Mouse (Mus musculus): ENCODE results near the gene Fscn3. TPM values are rescaled to one million over a fixed set of nuclear protein-coding genes. Genes with fewer than 3 reads are reported as not detected.
A peak's percentile ranks its signal among the peaks of the same experiment; 100 is the strongest.

The Fscn3 gene
- total RNA-seq, 2 experiments from 2014 or later: not detected

DNA sequence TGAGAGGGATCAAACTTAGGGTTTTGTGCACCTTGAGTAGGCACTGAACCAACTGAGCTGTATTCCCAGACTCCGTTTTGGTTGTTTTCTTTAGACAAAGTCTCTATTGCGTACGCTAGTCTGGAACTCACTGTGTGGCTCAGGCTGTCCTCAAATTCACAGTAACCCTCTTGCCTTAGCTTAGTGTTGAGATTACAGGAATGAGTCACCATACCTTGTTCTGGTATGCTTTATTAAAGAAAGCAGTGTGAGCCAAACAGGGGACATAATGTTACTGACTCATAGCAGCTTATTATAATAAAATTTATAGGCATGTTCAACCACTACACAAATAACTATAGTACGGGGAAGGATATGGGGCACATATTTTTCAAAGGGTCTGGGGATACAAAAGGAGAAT, 46.6 kb downstream of the Fscn3 start:
- Histone ChIP-seq H3K4me3 (no peak overlapping the region), H3K27ac (no peak overlapping the region)
- intact Hi-C loops (cut with DNase I): no loop called here
- no peak for TF ChIP-seq CTCF (IDR thresholded peaks at IDR 0.05)
- DNase-seq (ENCODE audit: extremely low spot score in 1 of 2, low spot score in 2 of 2): no peak

DNA sequence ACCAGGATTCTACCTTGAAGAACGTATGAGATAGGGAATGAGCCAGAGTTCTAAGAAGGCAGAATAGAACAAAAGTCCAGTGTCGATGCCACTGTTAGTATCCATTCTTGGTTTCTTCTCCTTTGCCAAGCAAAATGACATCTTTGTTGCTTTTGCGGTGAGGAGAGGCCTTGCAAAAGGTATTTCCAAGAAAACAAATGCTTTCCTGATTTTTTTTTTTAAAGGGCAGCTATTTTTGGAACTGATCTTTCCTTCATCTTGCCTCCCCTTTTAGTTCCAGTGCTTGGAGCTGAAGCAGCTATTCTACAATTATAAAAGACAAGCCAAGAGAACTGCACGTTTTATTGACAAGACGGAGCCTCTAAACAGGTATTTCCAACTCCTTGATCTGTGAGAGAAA, 47.2 kb downstream of the Fscn3 start, which contains the start of gene Snd1:
TSS of gene Snd1 (plus strand) at position 301 of the 400 bp plus-strand sequence.
- Histone ChIP-seq H3K27ac (no peak within 1 kb of the TSS), H3K4me3 (no peak within 1 kb of the TSS)
- no peak for TF ChIP-seq CTCF (IDR thresholded peaks at IDR 0.05)
- intact Hi-C loops (cut with DNase I): loop anchor here (5.0 kb wide), 1 partner anchor 213 kb away; no protein-coding TSS in a partner anchor
- DNase-seq (ENCODE audit: extremely low spot score in 1 of 2, low spot score in 2 of 2): no peak

DNA sequence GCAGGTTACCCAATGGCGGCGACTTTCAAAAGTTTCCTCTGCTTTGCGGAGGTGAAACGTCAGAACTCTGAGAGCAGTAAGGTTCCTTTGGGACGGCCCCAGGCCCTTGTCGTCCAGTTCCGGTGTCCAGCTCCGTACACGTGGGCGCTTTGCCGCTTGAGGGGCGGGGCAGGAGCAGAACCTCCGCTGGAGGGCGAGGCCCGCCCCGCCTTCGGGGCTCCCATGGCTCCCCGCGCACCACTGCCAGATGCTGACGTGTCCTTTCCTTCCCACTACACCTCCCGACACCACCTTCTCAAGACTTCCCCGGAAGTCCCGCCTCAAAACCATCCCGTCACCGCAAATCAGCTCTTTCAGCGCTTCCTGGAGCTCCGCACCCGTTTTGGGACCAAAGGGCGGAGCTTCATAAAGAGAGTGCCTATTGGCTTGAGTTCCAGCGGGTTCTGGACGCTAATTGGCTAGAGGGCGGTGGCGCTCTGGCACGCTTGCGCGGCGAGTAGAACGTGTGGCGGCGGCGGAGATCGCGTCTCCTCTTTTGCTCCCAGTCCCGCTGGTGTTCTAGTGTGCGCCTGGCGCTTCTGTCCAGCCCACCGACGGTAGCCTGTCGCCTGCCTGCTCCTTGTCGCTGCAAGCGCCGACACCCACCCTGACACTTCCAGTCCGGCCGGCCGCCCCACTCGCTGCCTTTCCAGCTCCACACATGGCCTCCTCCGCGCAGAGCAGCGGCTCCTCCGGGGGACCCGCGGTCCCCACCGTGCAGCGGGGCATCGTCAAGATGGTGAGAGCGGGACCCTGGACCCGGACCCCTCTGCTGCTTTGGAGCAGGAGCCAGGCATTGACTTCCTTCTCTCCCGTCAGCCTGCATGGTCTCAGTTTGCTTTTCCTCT, 52.5 kb downstream of the Fscn3 start:
- intact Hi-C loops (cut with DNase I): loop anchor here (1.0 to 5.0 kb wide), 2 partner anchors 56 to 218 kb away; no protein-coding TSS in a partner anchor
- DNase-seq (ENCODE audit: extremely low spot score in 1 of 2, low spot score in 2 of 2): peak; percentile 95 to 98
- Histone ChIP-seq H3K27ac (peak overlapping the region; percentile 86), H3K4me3 (peak overlapping the region; percentile 98)
- TF ChIP-seq CTCF (IDR thresholded peaks at IDR 0.05): no peak

DNA sequence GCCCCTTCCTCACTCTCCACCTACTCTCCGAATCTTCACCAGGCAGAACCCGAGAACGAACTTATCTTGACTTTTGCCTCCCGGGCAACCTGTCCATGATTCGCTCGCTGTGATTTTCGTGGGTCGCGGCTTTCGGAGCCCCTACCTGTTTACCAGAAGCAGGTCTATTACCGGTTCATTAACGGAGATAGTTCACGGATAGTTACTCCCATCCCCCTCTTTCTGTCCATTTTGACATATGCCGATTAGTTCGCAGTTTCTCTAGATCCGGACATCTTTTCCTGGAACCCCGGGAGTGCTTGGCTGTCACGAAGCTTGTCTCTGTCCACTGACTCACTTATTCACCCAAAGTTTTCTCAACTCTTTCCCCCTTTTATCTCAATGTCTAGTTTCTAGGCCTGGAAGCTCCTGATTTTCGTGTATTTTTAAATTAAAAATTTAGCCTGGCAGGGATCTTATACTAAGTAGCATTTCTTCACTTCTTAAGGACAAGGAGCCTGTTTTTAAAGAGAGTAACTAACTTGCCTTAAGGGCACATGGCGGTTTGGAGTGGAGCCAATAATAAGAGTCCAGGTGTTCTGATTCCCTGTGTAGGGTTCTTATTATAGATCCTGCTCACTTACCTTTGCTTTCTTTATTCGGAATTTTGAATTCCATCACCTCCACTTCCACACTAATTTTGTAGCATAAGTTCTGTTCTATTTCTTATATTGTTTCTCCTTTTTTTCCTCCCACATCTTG, 53.3 kb downstream of the Fscn3 start:
- intact Hi-C loops (cut with DNase I): no loop called here
- no peak for DNase-seq (ENCODE audit: extremely low spot score in 1 of 2, low spot score in 2 of 2)
- H3K27ac ChIP-seq: peak overlapping the region; percentile 86
- TF ChIP-seq CTCF (IDR thresholded peaks at IDR 0.05): no peak
- H3K4me3 ChIP-seq: peak overlapping the region; percentile 98

DNA sequence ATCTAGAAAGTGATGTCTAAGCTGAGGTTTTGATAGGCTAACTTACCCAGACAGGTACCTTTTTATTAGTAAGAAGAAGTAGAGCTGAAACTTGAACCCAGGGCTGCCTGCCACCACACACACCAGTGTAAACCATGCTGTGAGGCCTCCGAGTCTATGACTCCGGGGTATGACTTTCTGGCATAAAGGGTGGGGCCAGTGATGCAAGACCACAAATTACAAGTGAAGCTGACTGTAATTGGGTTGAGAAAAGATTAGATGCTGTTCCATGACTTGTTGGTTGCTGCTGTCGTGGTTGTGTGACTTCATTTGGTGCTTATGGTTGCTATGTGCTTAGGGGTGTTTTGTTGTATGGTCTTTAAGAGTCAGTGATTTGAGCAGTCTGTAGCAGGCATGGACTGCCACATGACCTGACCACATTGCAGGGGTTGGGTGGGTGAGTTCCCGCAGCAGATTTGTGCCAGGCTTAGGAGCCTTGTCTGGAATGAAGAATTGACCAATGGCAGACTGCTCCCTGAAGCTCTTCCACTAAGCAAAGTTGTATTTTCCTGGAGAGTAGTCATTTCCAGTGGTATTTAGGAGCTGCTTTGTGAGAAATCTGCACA, 55.2 kb downstream of the Fscn3 start:
- DNase-seq (ENCODE audit: extremely low spot score in 1 of 2, low spot score in 2 of 2): no peak
- H3K4me3 ChIP-seq: no peak overlapping the region
- no peak for TF ChIP-seq CTCF (IDR thresholded peaks at IDR 0.05)
- intact Hi-C loops (cut with DNase I): no loop called here
- H3K27ac ChIP-seq: no peak overlapping the region

DNA sequence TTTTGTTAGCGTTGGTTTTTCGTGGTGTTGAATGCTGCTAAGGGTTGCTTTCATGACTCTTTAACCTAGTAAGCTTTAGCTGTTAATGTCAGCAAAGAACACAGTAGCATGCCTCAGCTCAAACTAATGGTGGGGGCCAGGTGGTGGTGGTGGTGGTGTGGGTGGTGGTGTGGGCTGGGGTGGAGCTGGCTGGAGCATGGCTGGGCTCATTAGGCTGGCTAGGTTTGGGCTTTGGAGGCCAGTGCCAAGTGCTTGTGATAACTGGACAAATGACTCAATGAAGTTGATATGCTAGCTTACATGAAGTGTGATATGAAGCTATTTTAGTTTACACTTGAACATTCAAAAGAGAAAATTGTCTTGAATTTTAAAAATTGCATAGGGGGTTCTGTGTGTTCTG, 58.4 kb downstream of the Fscn3 start:
- no peak for TF ChIP-seq CTCF (IDR thresholded peaks at IDR 0.05)

DNA sequence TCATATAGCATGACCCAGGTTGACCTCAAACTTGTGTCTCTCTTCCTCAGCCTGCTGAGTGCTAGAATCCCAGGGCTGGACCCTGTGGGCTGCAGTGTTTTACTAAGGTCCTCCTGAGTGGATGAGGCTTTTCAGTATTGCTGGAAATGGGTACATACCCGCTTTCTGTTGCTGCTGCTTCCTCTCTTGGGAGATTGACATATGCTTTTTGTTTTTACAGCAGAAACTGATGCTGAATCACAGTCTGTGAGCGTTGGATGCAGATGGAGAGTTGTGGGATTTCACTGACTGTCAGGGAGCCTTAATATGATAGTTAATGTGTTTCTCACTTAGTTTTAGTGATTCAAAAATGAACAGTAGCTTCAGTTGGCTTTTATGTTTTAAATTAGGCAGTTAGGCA, 58.9 kb downstream of the Fscn3 start:
- intact Hi-C loops (cut with DNase I): no loop called here
- no peak for DNase-seq (ENCODE audit: extremely low spot score in 1 of 2, low spot score in 2 of 2)
- no peak overlapping the region for H3K4me3 ChIP-seq
- H3K27ac ChIP-seq: no peak overlapping the region
- no peak for TF ChIP-seq CTCF (IDR thresholded peaks at IDR 0.05)

More for the DNA sequence above, 58.4 kb downstream of the Fscn3 start:
- Histone ChIP-seq H3K4me3 (no peak overlapping the region), H3K27ac (no peak overlapping the region)
- no peak for DNase-seq (ENCODE audit: extremely low spot score in 1 of 2, low spot score in 2 of 2)
- intact Hi-C loops (cut with DNase I): no loop called here

DNA sequence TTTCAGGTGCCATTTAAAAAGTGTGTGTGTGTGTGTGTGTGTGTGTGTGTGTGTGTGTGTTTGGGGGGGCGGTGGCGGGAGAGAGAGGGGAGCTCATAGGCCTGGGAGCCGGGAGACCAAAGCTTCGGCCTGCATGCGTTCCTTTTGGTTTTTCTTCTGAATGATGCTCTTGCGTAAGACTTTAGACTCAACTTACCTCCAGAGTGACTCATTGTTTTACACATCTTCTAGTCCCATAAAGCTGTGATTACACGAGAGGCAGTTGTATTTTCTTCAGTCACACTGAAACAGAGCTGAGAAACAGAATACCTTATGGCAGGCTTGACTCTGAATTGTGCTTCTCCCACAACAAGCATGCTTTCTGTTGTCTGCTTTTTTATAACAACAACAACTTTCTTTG, 59.3 kb downstream of the Fscn3 start:
- no peak for DNase-seq (ENCODE audit: extremely low spot score in 1 of 2, low spot score in 2 of 2)
- no peak overlapping the region for H3K27ac ChIP-seq
- no peak overlapping the region for H3K4me3 ChIP-seq
- intact Hi-C loops (cut with DNase I): no loop called here
- no peak for TF ChIP-seq CTCF (IDR thresholded peaks at IDR 0.05)

Other genes with a start within 250 kb of the Fscn3 start
- gene Zfp800, start 29.8 kb upstream of the Fscn3 start, total RNA-seq (2021): 10 to 100 TPM; 20.9 to 24.5 TPM
- 100 to 1,000 TPM; 263 TPM for gene Arf5, start 4.2 kb upstream of the Fscn3 start, total RNA-seq (2021)
- 10 to 100 TPM; 20.9 to 25.7 TPM for gene Gcc1, start 601 bp downstream of the Fscn3 start, total RNA-seq (2021)
- gene Pax4, start 21.6 kb downstream of the Fscn3 start, total RNA-seq (2021): not detected
- gene Snd1, start 47.4 kb downstream of the Fscn3 start, total RNA-seq (2021): 10 to 100 TPM; 76.7 to 77.9 TPM